Mouse (Mus musculus) forebrain, embryonic 16.5 days (tissue): ENCODE data around the gene Galnt18. TPM values are rescaled to one million over a fixed set of nuclear protein-coding genes. Genes with fewer than 3 reads are reported as not detected.

Experiments used
- ATAC-seq: fragments of 200-750 bp; cut with Nextera tagmentation; 2 replicates; pipeline ENCODE4 v1.8.0; 2017; ENCODE audit warnings: mild to moderate bottlenecking, moderate library complexity
- H3K27ac ChIP-seq: fragments of 300-500 bp; sonication (generic); 2 replicates; pipeline ENCODE4 v1.5.1; 2014; ENCODE audit warnings: low read length, control low read depth
- H3K27me3 ChIP-seq: fragments of 300-500 bp; sonication (generic); replicated peaks from 2 replicates; pipeline ENCODE4 v1.6.1; 2014; ENCODE audit warnings: low read length; ENCODE audit not compliant: control insufficient read depth, insufficient read depth
- H3K36me3 ChIP-seq: fragments of 300-500 bp; sonication (generic); 2 replicates; pipeline ENCODE4 v1.6.1; 2014; ENCODE audit not compliant: control insufficient read depth, insufficient read depth
- H3K4me1 ChIP-seq: fragments of 300-500 bp; sonication (generic); replicated peaks from 2 replicates; pipeline ENCODE4 v1.6.1; 2014; ENCODE audit warnings: low read length; ENCODE audit not compliant: control insufficient read depth, insufficient read depth
- H3K4me2 ChIP-seq: fragments of 300-500 bp; sonication (generic); 2 replicates; pipeline ENCODE4 v1.6.1; 2014; ENCODE audit warnings: mild to moderate bottlenecking, low read length, control low read depth
- H3K4me3 ChIP-seq: fragments of 300-500 bp; sonication (generic); replicated peaks from 2 replicates; pipeline ENCODE4 v1.5.1; 2014; ENCODE audit warnings: mild to moderate bottlenecking, low read length, control low read depth
- H3K9ac ChIP-seq: fragments of 300-500 bp; sonication (generic); replicated peaks from 2 replicates; pipeline ENCODE4 v1.6.1; 2014; ENCODE audit warnings: low read depth, low read length, control low read depth
- H3K9me3 ChIP-seq: fragments of 300-500 bp; sonication (generic); 2 replicates; pipeline ENCODE4 v1.6.1; 2016; ENCODE audit warnings: low read length; ENCODE audit not compliant: control insufficient read depth
- WGBS: fragments of 180-500 bp; shearing (Covaris S2); extraction: QIAGEN DNeasy Blood & Tissue Kit; methylation state at CpG from one replicate; pipeline ENCODE4 v1.1.7; 2014; 5-methylcytosine and 5-hydroxymethylcytosine counted together
- polyA plus RNA-seq: library from polyadenylated mRNA; unstranded; fragments of >200 nt; fragmentation: Nextera tagmentation; extraction: Ambion mirVana; gene quantifications from 2 replicates; pipeline ENCODE4 v1.2.1, GENCODE M21; 2015

The Galnt18 gene
- polyA plus RNA-seq, 1 experiment from 2014 or later: 13.6 TPM

GRCm38 (mm10) chr7:111799021-111799420 is 19.2 kb upstream of the Galnt18 start:
- Histone ChIP-seq H3K4me3 (no peak overlapping the region), H3K4me1 (no peaks in the 10 kb centered on the region), H3K27me3 (no peaks in the 10 kb centered on the region), H3K9me3 (no peaks in the 10 kb centered on the region), H3K9ac (no peak overlapping the region), H3K4me2 (no peak overlapping the region), H3K36me3 (no peaks in the 10 kb centered on the region), H3K27ac (no peak overlapping the region)
- ATAC-seq: no peak
- WGBS: 41% methylated on average over 5 of the region's 5 CpGs

GRCm38 (mm10) chr7:111797337-111798010 is 17.7 kb upstream of the Galnt18 start:
- no peak for ATAC-seq
- 88% methylated on average over 13 of the region's 13 CpGs for WGBS

GRCm38 (mm10) chr7:111795059-111795458 is 15.3 kb upstream of the Galnt18 start:
- H3K27ac ChIP-seq: no peak overlapping the region
- H3K9me3 ChIP-seq: no peaks in the 10 kb centered on the region
- H3K4me2 ChIP-seq: no peak overlapping the region
- no peaks in the 10 kb centered on the region for H3K36me3 ChIP-seq
- H3K4me3 ChIP-seq: no peak overlapping the region
- H3K9ac ChIP-seq: no peak overlapping the region
- ATAC-seq: no peak
- no peaks in the 10 kb centered on the region for H3K4me1 ChIP-seq
- no peaks in the 10 kb centered on the region for H3K27me3 ChIP-seq

More at GRCm38 (mm10) chr7:111797337-111798010, 17.7 kb upstream of the Galnt18 start:
- H3K9ac ChIP-seq: no peak overlapping the region
- no peaks in the 10 kb centered on the region for H3K36me3 ChIP-seq
- no peaks in the 10 kb centered on the region for H3K9me3 ChIP-seq
- no peak overlapping the region for H3K27ac ChIP-seq
- no peak overlapping the region for H3K4me3 ChIP-seq
- no peaks in the 10 kb centered on the region for H3K4me1 ChIP-seq
- no peak overlapping the region for H3K4me2 ChIP-seq
- H3K27me3 ChIP-seq: no peaks in the 10 kb centered on the region

GRCm38 (mm10) chr7:111792154-111792553 is 12.4 kb upstream of the Galnt18 start:
- no peaks in the 10 kb centered on the region for H3K9me3 ChIP-seq

GRCm38 (mm10) chr7:111791347-111791746 is 11.6 kb upstream of the Galnt18 start:
- H3K9me3 ChIP-seq: no peaks in the 10 kb centered on the region
- no peak overlapping the region for H3K4me3 ChIP-seq
- H3K27me3 ChIP-seq: no peaks in the 10 kb centered on the region
- 27% methylated on average over 6 of the region's 6 CpGs for WGBS
- H3K4me1 ChIP-seq: no peaks in the 10 kb centered on the region
- H3K4me2 ChIP-seq: no peak overlapping the region
- ATAC-seq: no peak
- H3K27ac ChIP-seq: no peak overlapping the region
- no peaks in the 10 kb centered on the region for H3K36me3 ChIP-seq
- no peak overlapping the region for H3K9ac ChIP-seq

More at GRCm38 (mm10) chr7:111792154-111792553, 12.4 kb upstream of the Galnt18 start:
- no peak for ATAC-seq
- Histone ChIP-seq H3K4me3 (no peak overlapping the region), H3K9ac (no peak overlapping the region), H3K36me3 (no peaks in the 10 kb centered on the region), H3K4me2 (no peak overlapping the region), H3K4me1 (no peaks in the 10 kb centered on the region), H3K27ac (no peak overlapping the region), H3K27me3 (no peaks in the 10 kb centered on the region)
- WGBS: 96% methylated on average over 3 of the region's 3 CpGs

- Histone ChIP-seq H3K9ac (no peak overlapping the region), H3K36me3 (no peaks in the 10 kb centered on the region), H3K4me3 (no peak overlapping the region), H3K27ac (no peak overlapping the region), H3K9me3 (no peaks in the 10 kb centered on the region), H3K4me2 (no peak overlapping the region), H3K4me1 (no peaks in the 10 kb centered on the region), H3K27me3 (no peaks in the 10 kb centered on the region)
- WGBS: 68% methylated on average over 2 of the region's 2 CpGs
- ATAC-seq: no peak
Measured at GRCm38 (mm10) chr7:111787921-111788320, 8.1 kb upstream of the Galnt18 start.

- no peaks in the 10 kb centered on the region for H3K27me3 ChIP-seq
- peaks cover under 1% of the 10 kb centered on the region for H3K4me1 ChIP-seq
- H3K9ac ChIP-seq: no peak overlapping the region
- H3K36me3 ChIP-seq: no peaks in the 10 kb centered on the region
- no peak overlapping the region for H3K4me3 ChIP-seq
- H3K27ac ChIP-seq: no peak overlapping the region
- no peak overlapping the region for H3K4me2 ChIP-seq
- ATAC-seq: peak; percentile 66
- WGBS: 59% methylated on average over 8 of the region's 8 CpGs
- H3K9me3 ChIP-seq: no peaks in the 10 kb centered on the region
Measured at GRCm38 (mm10) chr7:111785478-111785877, 5.7 kb upstream of the Galnt18 start.

GRCm38 (mm10) chr7:111782126-111782525 is 2.3 kb upstream of the Galnt18 start:
- no peaks in the 10 kb centered on the region; the same call in 1 of the 2 replicates for H3K27me3 ChIP-seq
- no peak overlapping the region for H3K9ac ChIP-seq
- no peaks in the 10 kb centered on the region for H3K36me3 ChIP-seq
- 55% methylated on average over 5 of the region's 5 CpGs for WGBS
- no peaks in the 10 kb centered on the region for H3K9me3 ChIP-seq
- no peak overlapping the region for H3K4me3 ChIP-seq
- no peak overlapping the region for H3K27ac ChIP-seq
- no peak for ATAC-seq
- peaks cover 21% of the 10 kb centered on the region for H3K4me1 ChIP-seq
- no peak overlapping the region for H3K4me2 ChIP-seq

- peaks cover 21% of the 10 kb centered on the region for H3K4me1 ChIP-seq
- no peak for ATAC-seq
- no peak overlapping the region for H3K27ac ChIP-seq
- no peak overlapping the region for H3K4me3 ChIP-seq
- no peak overlapping the region for H3K9ac ChIP-seq
- H3K36me3 ChIP-seq: no peaks in the 10 kb centered on the region
- 92% methylated on average over 6 of the region's 6 CpGs for WGBS
- no peak overlapping the region for H3K4me2 ChIP-seq
- no peaks in the 10 kb centered on the region; the same call in 1 of the 2 replicates for H3K27me3 ChIP-seq
- no peaks in the 10 kb centered on the region for H3K9me3 ChIP-seq
Measured at GRCm38 (mm10) chr7:111781316-111781715, 1.5 kb upstream of the Galnt18 start.
